ENCODE assay signal across 20 mouse cellular contexts in the genomic region with DNA sequence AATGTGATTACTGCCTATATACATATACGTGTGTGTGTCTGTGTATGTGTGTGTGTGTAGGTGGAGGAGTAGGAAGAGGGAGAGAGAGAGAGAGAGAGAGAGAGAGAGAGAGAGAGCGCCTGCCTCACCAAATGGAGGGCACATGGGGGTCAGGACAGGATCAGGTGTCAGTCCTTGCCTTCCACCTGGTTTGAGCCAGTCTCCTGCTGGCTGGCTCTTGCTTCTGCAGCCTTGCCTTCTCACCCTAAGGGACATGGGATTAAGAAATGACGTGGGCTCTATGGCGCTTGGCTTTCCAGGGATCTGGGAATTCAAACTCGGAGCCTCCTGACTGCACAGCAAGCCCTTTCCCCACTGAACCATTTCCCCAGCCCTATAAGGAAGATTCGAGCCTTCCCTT. TPM values are rescaled to one million over a fixed set of nuclear protein-coding genes. Genes with fewer than 3 reads are reported as not detected.
DNase-seq lines count a peak whose midpoint lies in the region; ATAC-seq and TF ChIP-seq lines count a peak whose summit lies in the region.
"Had no signal": no experiment of that assay in that cellular context is flagged by ENCODE, and none has a peak within 500 bp of the region (broad histone marks: within the 10 kb centered on the region; RNA-seq: fewer than 3 reads in every experiment).

No protein-coding gene starts in this region.

- peak; percentile 49; the same call in 1 of the 2 replicates for ATAC-seq in midbrain, postnatal 0 days (ENCODE audit: low FRiP score)
- ATAC-seq in midbrain, embryonic 11.5 days (ENCODE audit: low FRiP score) = no peak
- ATAC-seq: inflammation-experienced regulatory T-cells, adult 6 months; lung, postnatal 0 days had no signal

- H3K27ac ChIP-seq in kidney, adult 2 months (ENCODE audit: insufficient read depth, low read depth, low read length) = no peak overlapping the region
- no peak overlapping the region for H3K27ac ChIP-seq in midbrain, postnatal 0 days (ENCODE audit: low read depth, low read length)
- no peak overlapping the region for H3K27ac ChIP-seq in midbrain, embryonic 11.5 days (ENCODE audit: low read depth, low read length)
- H3K27ac ChIP-seq in embryonic facial prominence, embryonic 10.5 days (replicated peaks) = no peak overlapping the region
- H3K27ac ChIP-seq: heart, embryonic 15.5 days; layer of hippocampus, adult 2 months; macrophage; midbrain, embryonic 12.5 days had no signal

- H3K36me3 ChIP-seq in kidney, adult 2 months (ENCODE audit: control insufficient read depth, insufficient read depth, low read length) = no peaks in the 10 kb centered on the region
- H3K36me3 ChIP-seq in midbrain, postnatal 0 days (ENCODE audit: insufficient read depth, low read length) = no peaks in the 10 kb centered on the region
- no peaks in the 10 kb centered on the region for H3K36me3 ChIP-seq in midbrain, embryonic 11.5 days (ENCODE audit: control insufficient read depth, insufficient read depth, low read length)
- peaks cover 3% of the 10 kb centered on the region; the same call in 1 of the 2 replicates for H3K36me3 ChIP-seq in embryonic facial prominence, embryonic 10.5 days (replicated peaks)
- H3K36me3 ChIP-seq: heart, embryonic 15.5 days; midbrain, embryonic 12.5 days had no signal

- H3K4me2 ChIP-seq in midbrain, postnatal 0 days (ENCODE audit: low read depth, low read length, poor library complexity, severe bottlenecking) = no peak overlapping the region
- H3K4me2 ChIP-seq in midbrain, embryonic 11.5 days = no peak overlapping the region
- H3K4me2 ChIP-seq: heart, embryonic 15.5 days; midbrain, embryonic 12.5 days had no signal

- intact Hi-C loops in gastrocnemius, postnatal 14 days (cut with DNase I; ENCODE audit: low total_unique reads) = no loop called here

- H3K4me3 ChIP-seq in kidney, adult 2 months (ENCODE audit: insufficient read depth, low read depth, low read length) = no peak overlapping the region
- no peak overlapping the region for H3K4me3 ChIP-seq in midbrain, postnatal 0 days (ENCODE audit: low read depth, low read length)
- no peak overlapping the region for H3K4me3 ChIP-seq in midbrain, embryonic 11.5 days (ENCODE audit: low read depth, low read length)
- no peak overlapping the region for H3K4me3 ChIP-seq in embryonic facial prominence, embryonic 10.5 days
- H3K4me3 ChIP-seq: heart, embryonic 15.5 days; layer of hippocampus, adult 2 months; midbrain, embryonic 12.5 days had no signal

- TF ChIP-seq POLR2A in kidney, adult 2 months (IDR thresholded peaks at IDR 0.05; ENCODE audit: low read depth, low read length) = no peak

- no peaks in the 10 kb centered on the region for H3K27me3 ChIP-seq in kidney, adult 2 months (replicated peaks; ENCODE audit: control insufficient read depth, insufficient read depth, low read length)
- H3K27me3 ChIP-seq in midbrain, postnatal 0 days (ENCODE audit: insufficient read depth, low read length) = no peaks in the 10 kb centered on the region
- no peaks in the 10 kb centered on the region for H3K27me3 ChIP-seq in midbrain, embryonic 11.5 days (ENCODE audit: control insufficient read depth, insufficient read depth, low read length)
- no peaks in the 10 kb centered on the region for H3K27me3 ChIP-seq in embryonic facial prominence, embryonic 10.5 days (replicated peaks; ENCODE audit: low read depth, poor library complexity, severe bottlenecking)
- H3K27me3 ChIP-seq: heart, embryonic 15.5 days; midbrain, embryonic 12.5 days had no signal

- TF ChIP-seq CTCF in kidney, adult 2 months (conservative IDR thresholded peaks at IDR 0.05; ENCODE audit: insufficient read depth, insufficient read length, low read depth, low read length) = no peak
- TF ChIP-seq CTCF in midbrain, postnatal 0 days (IDR thresholded peaks at IDR 0.05) = no peak

- DNase-seq in kidney, adult 2 months = peak; percentile 5
- no peak for DNase-seq in kidney, postnatal 25 days
- no peak for DNase-seq in midbrain, postnatal 0 days (ENCODE audit: low spot score)
- DNase-seq in midbrain, embryonic 11.5 days (ENCODE audit: low spot score, missing footprints) = no peak
- DNase-seq in embryonic facial prominence, embryonic 10.5 days (ENCODE audit: low spot score) = peak; percentile 15
- DNase-seq in embryo, embryonic 11 days = no peak
- DNase-seq in gastrocnemius, postnatal 14 days = no peak
- DNase-seq: adrenal gland, postnatal 25 days; cerebellum, adult 9-10 months; heart, postnatal 4 days; kidney, adult 18-20 months; right cerebral cortex, adult 18-20 months; right cerebral cortex, postnatal 4 days; thymus, postnatal 25 days had no signal

- H3K9me3 ChIP-seq in midbrain, postnatal 0 days (ENCODE audit: low read length) = no peaks in the 10 kb centered on the region
- no peaks in the 10 kb centered on the region for H3K9me3 ChIP-seq in midbrain, embryonic 11.5 days (ENCODE audit: control insufficient read depth, low read length)
- no peaks in the 10 kb centered on the region for H3K9me3 ChIP-seq in embryonic facial prominence, embryonic 10.5 days
- H3K9me3 ChIP-seq: heart, embryonic 15.5 days; midbrain, embryonic 12.5 days had no signal

- no peak overlapping the region for H3K9ac ChIP-seq in midbrain, postnatal 0 days (replicated peaks; ENCODE audit: low read length, poor library complexity, severe bottlenecking)
- H3K9ac ChIP-seq in midbrain, embryonic 11.5 days (ENCODE audit: low read length) = no peak overlapping the region
- H3K9ac ChIP-seq: heart, embryonic 15.5 days; midbrain, embryonic 12.5 days had no signal

- H3K4me1 ChIP-seq in kidney, adult 2 months (ENCODE audit: control insufficient read depth, insufficient read depth, low read length) = peaks cover 3% of the 10 kb centered on the region; the same call in 1 of the 2 replicates
- H3K4me1 ChIP-seq in midbrain, postnatal 0 days (ENCODE audit: insufficient read depth, low read length) = no peaks in the 10 kb centered on the region
- H3K4me1 ChIP-seq in midbrain, embryonic 11.5 days (ENCODE audit: control insufficient read depth, insufficient read depth, low read length) = no peaks in the 10 kb centered on the region
- peaks cover 5% of the 10 kb centered on the region for H3K4me1 ChIP-seq in embryonic facial prominence, embryonic 10.5 days

- 74% methylated on average over 6 of the region's 6 CpGs for WGBS in kidney, adult 2 months
- WGBS in midbrain, postnatal 0 days = 69% methylated on average over 6 of the region's 6 CpGs
- WGBS in midbrain, embryonic 11.5 days = 69% methylated on average over 6 of the region's 6 CpGs
- 65% methylated on average over 6 of the region's 6 CpGs for WGBS in embryonic facial prominence, embryonic 10.5 days

RNA-seq across cellular contexts. Expression of a gene that starts 13.9 kb away (rescaled TPM):
- polyA plus RNA-seq in kidney, adult 2 months (2012; rRNA removed) = 2.7 and 3.1 TPM in 2 replicates
- 6.2 and 8.0 TPM in 2 replicates for total RNA-seq in midbrain, postnatal 0 days (2014; rRNA removed)
- 4.7 and 5.2 TPM in 2 replicates for polyA plus RNA-seq in midbrain, postnatal 0 days (2015; fragmentation: Nextera tagmentation; extraction: Ambion mirVana)
- 16.7 and 16.9 TPM in 2 replicates for polyA plus RNA-seq in midbrain, embryonic 11.5 days (2014; fragmentation: Nextera tagmentation; extraction: Ambion mirVana)
- 23.2 and 24.1 TPM in 2 replicates for polyA plus RNA-seq in embryonic facial prominence, embryonic 10.5 days (2016; fragmentation: Nextera tagmentation; extraction: Ambion mirVana)
- 1 to 10 TPM; 3.5 to 4.9 TPM for total RNA-seq in gastrocnemius, postnatal 14 days (2021)

Comparison
In these comparisons a context has a peak if more than half of its experiments do, and no peak if none do; other contexts are left out.
1. DNase-seq: peak in kidney, adult 2 months (single experiment) and embryonic facial prominence, embryonic 10.5 days (single experiment); none in kidney, postnatal 25 days (0 of 2), midbrain, postnatal 0 days (single experiment), midbrain, embryonic 11.5 days (single experiment), embryo, embryonic 11 days (single experiment) and gastrocnemius, postnatal 14 days (single experiment).